Mouse (Mus musculus): ENCODE measurements at regions not wholly inside any gene's neighbourhood (a gene's known extent, or its start where the extent isn't known, plus 50 kb on each side); places are given as distances from the start of the nearest gene placed in this dataset.

- DNase-seq (ENCODE audit: low read depth, low spot score), result no peak
- H3K27me3 ChIP-seq (ENCODE audit: control insufficient read depth, insufficient read depth, low read length, poor library complexity, severe bottlenecking), result no peaks in the 10 kb centered on the region
- no peaks in the 10 kb centered on the region for H3K36me3 ChIP-seq (ENCODE audit: control insufficient read depth, insufficient read depth, low read length, poor library complexity, severe bottlenecking)
Observed at GRCm38 (mm10) chr2:79542191-79542980, 85.8 kb upstream of the Cerkl start.

DNA sequence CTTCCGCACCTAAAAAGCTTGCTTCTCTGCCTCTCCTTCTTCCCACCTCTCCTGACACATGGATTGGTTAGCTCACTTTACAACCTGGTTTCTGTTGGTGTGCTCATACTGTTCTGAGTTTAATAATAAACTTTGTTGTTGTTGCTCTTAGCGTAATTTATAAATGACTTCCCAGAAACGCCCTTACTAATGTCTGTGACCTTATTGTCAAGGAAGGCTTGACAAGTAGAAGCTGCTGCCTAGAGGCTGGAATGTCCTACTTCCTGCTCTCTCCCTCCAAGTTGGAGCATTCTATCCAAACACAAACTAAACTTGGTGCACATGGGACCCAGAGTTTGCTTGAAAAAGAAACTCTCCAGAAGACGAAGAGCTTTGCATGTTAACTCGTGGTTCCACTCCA, 86.9 kb upstream of the Cerkl start:
- no peaks in the 10 kb centered on the region for H3K36me3 ChIP-seq (ENCODE audit: control insufficient read depth, insufficient read depth, low read length, poor library complexity, severe bottlenecking)

GRCm38 (mm10) chr2:79543948-79544792, 87.6 kb upstream of the Cerkl start:
- Histone ChIP-seq H3K36me3 (ENCODE audit: control insufficient read depth, insufficient read depth, low read length, poor library complexity, severe bottlenecking) (no peaks in the 10 kb centered on the region), H3K27me3 (ENCODE audit: control insufficient read depth, insufficient read depth, low read length, poor library complexity, severe bottlenecking) (no peaks in the 10 kb centered on the region)
- DNase-seq (ENCODE audit: low read depth, low spot score), result no peak

More for the DNA sequence above, 86.9 kb upstream of the Cerkl start:
- H3K27me3 ChIP-seq (ENCODE audit: control insufficient read depth, insufficient read depth, low read length, poor library complexity, severe bottlenecking), result no peaks in the 10 kb centered on the region
- no peak for DNase-seq (ENCODE audit: low read depth, low spot score)

- H3K36me3 ChIP-seq (ENCODE audit: control insufficient read depth, insufficient read depth, low read length, poor library complexity, severe bottlenecking), result no peaks in the 10 kb centered on the region
- DNase-seq (ENCODE audit: low read depth, low spot score), result no peak
Observed at GRCm38 (mm10) chr2:79544793-79545260, 88.2 kb upstream of the Cerkl start.

DNA sequence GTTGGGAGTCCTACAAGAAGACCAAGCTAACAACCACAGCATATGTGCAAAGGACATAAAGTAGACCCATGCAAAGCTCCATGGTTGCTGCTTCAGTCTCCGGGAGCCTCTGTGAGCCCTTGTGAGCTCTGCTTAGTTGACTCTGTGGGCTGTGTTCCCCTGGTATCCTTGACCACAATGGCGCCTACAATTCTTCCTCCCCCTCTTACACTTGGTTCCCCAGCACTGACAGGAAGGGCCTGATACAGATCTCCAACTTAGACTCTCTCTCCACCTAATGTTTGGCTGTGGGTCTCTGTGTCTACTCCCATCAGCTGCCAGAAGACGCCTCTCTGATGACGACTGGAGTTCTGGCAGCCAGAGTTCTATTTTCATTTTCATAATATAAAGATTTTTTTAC, 88.9 kb upstream of the Itprid2 start:
- DNase-seq (ENCODE audit: low read depth, low spot score), result no peak
- Histone ChIP-seq H3K27me3 (ENCODE audit: control insufficient read depth, insufficient read depth, low read length, poor library complexity, severe bottlenecking) (no peaks in the 10 kb centered on the region), H3K36me3 (ENCODE audit: control insufficient read depth, insufficient read depth, low read length, poor library complexity, severe bottlenecking) (no peaks in the 10 kb centered on the region)

More at GRCm38 (mm10) chr2:79544793-79545260, 88.2 kb upstream of the Cerkl start:
- no peaks in the 10 kb centered on the region for H3K27me3 ChIP-seq (ENCODE audit: control insufficient read depth, insufficient read depth, low read length, poor library complexity, severe bottlenecking)

DNA sequence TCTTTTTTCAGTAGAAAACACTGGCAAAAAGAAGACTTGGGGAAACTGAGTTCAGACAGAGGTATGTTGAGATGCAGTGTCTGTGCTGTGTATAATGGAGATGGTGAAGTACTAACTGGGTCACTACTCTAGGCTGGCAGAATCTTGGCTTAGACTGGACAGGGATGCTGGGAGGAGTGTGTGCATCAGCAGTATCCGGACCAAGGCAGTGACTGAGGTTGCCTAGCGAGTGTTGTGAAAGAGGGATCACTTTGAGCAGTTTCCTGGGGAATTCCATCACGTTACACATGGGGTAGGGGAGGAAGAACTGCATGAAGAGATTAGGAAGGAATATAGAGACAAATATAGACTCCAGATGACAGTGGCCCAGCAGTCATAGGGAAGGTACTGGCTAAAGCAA, 87.9 kb upstream of the Itprid2 start:
- Histone ChIP-seq H3K36me3 (ENCODE audit: control insufficient read depth, insufficient read depth, low read length, poor library complexity, severe bottlenecking) (no peaks in the 10 kb centered on the region), H3K27me3 (ENCODE audit: control insufficient read depth, insufficient read depth, low read length, poor library complexity, severe bottlenecking) (no peaks in the 10 kb centered on the region)
- no peak for DNase-seq (ENCODE audit: low read depth, low spot score)

DNA sequence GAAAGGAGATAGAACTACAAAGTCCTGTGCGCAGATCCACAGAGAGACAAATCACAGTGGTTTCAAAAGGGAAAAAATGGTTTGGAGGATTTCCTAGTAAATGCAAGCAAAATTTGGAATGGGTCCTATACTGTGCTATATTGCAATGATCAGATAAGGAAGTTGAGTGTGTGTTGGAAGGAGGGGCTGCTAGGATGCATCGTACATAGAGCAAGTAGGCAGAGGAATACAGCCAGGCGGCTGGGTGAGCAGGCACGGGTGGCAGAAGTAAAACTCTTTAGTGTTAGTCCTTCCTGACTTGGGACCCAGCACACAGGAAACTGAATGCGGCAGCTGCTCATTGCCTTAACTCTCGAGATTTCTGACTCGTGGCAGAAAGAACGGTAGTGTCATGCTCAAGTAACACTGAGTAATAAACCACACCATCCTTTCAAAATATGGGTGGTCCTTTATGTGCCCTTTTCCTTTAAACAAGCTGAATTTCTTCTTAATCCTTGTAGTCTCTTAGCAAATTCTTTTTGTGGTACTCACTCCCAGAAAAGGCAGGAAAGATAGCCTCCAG, 87.0 kb upstream of the Itprid2 start:
- DNase-seq (ENCODE audit: low read depth, low spot score), result no peak
- Histone ChIP-seq H3K27me3 (ENCODE audit: control insufficient read depth, insufficient read depth, low read length, poor library complexity, severe bottlenecking) (no peaks in the 10 kb centered on the region), H3K36me3 (ENCODE audit: control insufficient read depth, insufficient read depth, low read length, poor library complexity, severe bottlenecking) (no peaks in the 10 kb centered on the region)

DNA sequence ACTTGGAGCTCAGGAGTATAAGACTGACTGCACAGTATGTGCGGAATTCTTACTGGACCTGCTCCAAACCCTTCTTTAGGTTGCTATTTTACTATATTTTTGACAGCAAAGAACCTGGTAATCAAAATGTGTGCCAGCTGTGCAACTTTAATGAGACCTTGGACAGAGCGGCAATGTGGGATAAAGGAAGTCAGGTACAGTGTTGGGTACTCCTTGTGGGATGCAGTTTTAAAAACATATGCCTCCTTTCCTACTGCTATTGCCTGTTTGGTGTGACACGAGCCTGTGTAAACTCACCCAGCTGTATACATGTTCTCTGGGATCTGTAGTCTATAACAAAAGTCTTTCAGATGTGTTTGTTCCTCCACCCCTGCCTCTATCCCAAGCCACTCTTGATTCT, 85.4 kb upstream of the Itprid2 start:
- Histone ChIP-seq H3K27me3 (ENCODE audit: control insufficient read depth, insufficient read depth, low read length, poor library complexity, severe bottlenecking) (no peaks in the 10 kb centered on the region), H3K36me3 (ENCODE audit: control insufficient read depth, insufficient read depth, low read length, poor library complexity, severe bottlenecking) (no peaks in the 10 kb centered on the region)
- DNase-seq (ENCODE audit: low read depth, low spot score), result no peak

DNA sequence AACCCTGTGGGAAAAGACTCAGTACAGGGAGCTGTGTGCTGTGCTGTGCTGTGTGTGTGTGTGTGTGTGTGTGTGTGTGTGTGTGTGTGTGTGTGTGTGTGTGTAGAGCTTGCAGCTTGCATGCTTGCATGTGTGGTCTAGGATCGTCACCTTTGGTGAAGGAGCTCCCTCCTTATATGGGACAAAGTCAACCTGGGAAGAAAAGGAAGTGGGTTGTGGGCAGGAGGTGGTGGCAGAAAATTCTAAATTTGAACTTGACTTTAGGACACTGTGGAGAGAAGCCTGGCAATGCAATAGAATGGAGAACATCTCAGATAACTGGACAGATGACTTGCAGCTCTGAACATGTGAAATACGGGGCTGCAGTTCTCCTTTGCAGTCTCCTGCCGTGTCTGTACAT, 84.7 kb upstream of the Itprid2 start:
- DNase-seq (ENCODE audit: low read depth, low spot score), result no peak
- Histone ChIP-seq H3K27me3 (ENCODE audit: control insufficient read depth, insufficient read depth, low read length, poor library complexity, severe bottlenecking) (no peaks in the 10 kb centered on the region), H3K36me3 (ENCODE audit: control insufficient read depth, insufficient read depth, low read length, poor library complexity, severe bottlenecking) (no peaks in the 10 kb centered on the region)

DNA sequence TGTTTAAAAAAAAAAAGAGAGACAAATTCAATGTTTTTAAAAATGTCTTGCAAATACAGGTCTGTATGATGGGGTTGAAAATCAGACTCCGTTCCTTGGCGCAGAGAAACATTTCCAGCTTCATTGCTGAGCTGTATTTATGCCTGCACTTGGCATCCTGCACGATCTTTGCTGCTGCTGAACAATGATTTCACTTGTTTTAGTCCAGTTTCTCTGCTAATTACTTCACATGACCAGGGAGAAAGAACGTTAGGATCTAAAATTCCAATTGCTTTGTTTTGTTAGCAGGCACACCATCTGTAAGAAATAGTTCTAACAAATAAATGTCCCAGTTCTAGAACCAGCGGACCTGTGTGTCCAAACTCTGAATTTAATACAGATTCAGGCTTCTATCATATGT, 82.7 kb upstream of the Itprid2 start:
- no peak for DNase-seq (ENCODE audit: low read depth, low spot score)
- H3K36me3 ChIP-seq (ENCODE audit: control insufficient read depth, insufficient read depth, low read length, poor library complexity, severe bottlenecking), result no peaks in the 10 kb centered on the region
- H3K27me3 ChIP-seq (ENCODE audit: control insufficient read depth, insufficient read depth, low read length, poor library complexity, severe bottlenecking), result no peaks in the 10 kb centered on the region

- Histone ChIP-seq H3K36me3 (ENCODE audit: control insufficient read depth, insufficient read depth, low read length, poor library complexity, severe bottlenecking) (no peaks in the 10 kb centered on the region), H3K27me3 (ENCODE audit: control insufficient read depth, insufficient read depth, low read length, poor library complexity, severe bottlenecking) (no peaks in the 10 kb centered on the region)
- DNase-seq (ENCODE audit: low read depth, low spot score), result no peak
Observed at GRCm38 (mm10) chr2:79555395-79555794, 79.8 kb upstream of the Itprid2 start.

DNA sequence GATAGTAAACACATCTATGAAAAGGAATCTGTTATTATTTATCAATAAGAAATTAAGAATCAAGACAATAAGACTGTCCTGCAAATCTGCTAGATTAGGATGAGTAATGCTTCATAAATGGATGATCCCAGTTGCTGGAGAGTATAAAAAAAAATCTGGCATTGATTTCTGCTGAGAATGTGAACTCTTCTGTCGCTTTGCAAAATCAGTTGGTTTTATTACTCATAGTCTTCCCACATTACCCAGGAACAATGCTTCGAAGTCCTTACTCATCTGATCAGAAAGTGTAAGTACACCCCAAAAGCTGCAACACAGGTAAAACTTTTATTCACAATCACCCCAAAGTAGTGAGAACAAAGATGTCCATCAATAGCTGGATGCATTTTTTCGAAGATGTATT, 77.8 kb upstream of the Itprid2 start:
- no peak for DNase-seq (ENCODE audit: low read depth, low spot score)
- H3K36me3 ChIP-seq (ENCODE audit: control insufficient read depth, insufficient read depth, low read length, poor library complexity, severe bottlenecking), result no peaks in the 10 kb centered on the region
- no peaks in the 10 kb centered on the region for H3K27me3 ChIP-seq (ENCODE audit: control insufficient read depth, insufficient read depth, low read length, poor library complexity, severe bottlenecking)

- no peaks in the 10 kb centered on the region for H3K27me3 ChIP-seq (ENCODE audit: control insufficient read depth, insufficient read depth, low read length, poor library complexity, severe bottlenecking)
- no peak for DNase-seq (ENCODE audit: low read depth, low spot score)
- no peaks in the 10 kb centered on the region for H3K36me3 ChIP-seq (ENCODE audit: control insufficient read depth, insufficient read depth, low read length, poor library complexity, severe bottlenecking)
Observed at GRCm38 (mm10) chr2:79566280-79566933, 68.7 kb upstream of the Itprid2 start.

GRCm38 (mm10) chr2:79567413-79567934, 67.7 kb upstream of the Itprid2 start:
- Histone ChIP-seq H3K36me3 (ENCODE audit: control insufficient read depth, insufficient read depth, low read length, poor library complexity, severe bottlenecking) (no peaks in the 10 kb centered on the region), H3K27me3 (ENCODE audit: control insufficient read depth, insufficient read depth, low read length, poor library complexity, severe bottlenecking) (no peaks in the 10 kb centered on the region)
- no peak for DNase-seq (ENCODE audit: low read depth, low spot score)

Measured in splenic B cell, adult 2 months (primary cell).